Mouse (Mus musculus): Measurements from ENCODE around the gene Fam187b. TPM values are rescaled to one million over a fixed set of nuclear protein-coding genes. Genes with fewer than 3 reads are reported as not detected.
A peak's percentile ranks its signal among the peaks of the same experiment; 100 is the strongest.

The Fam187b gene
- polyA plus RNA-seq, 1 experiment from 2014 or later: 5.0 TPM

DNA sequence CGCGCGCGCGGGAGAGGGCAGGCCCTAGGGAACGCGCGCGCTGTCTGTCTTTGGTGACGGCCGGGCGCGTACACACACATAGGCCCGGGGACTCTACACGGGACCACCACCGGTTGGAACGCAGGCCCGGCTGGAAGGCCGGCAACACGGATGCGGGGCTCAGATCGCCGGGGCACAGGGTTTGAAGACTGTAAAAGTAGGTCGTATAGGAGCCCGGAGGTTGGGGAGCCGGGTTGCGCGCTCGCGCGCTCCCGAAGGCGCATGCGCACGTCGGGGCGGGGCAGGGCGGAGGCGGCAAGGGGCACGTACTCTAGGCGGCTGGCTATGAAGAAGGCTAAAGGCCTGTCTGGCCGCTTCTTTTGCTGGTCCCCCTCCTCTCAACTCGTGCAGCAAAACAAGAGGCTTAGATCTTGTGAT is 16.2 kb upstream of the Fam187b start:
- peak overlapping the region; percentile 99 for H3K4me3 ChIP-seq (ENCODE audit: low read depth, low read length)
- under 1% methylated on average over 43 of the region's 43 CpGs for WGBS (ENCODE audit: insufficient replicate concordance)
- TF ChIP-seq CTCF (IDR thresholded peaks at IDR 0.05; ENCODE audit: low read depth): no peak
- TF ChIP-seq EP300 (IDR thresholded peaks at IDR 0.05; ENCODE audit: low read depth): no peak
- H3K4me1 ChIP-seq (ENCODE audit: insufficient read depth): peaks cover 34% of the 10 kb centered on the region
- ATAC-seq (peak; percentile 69), DNase-seq (peak; percentile 93)
- H3K36me3 ChIP-seq (replicated peaks; ENCODE audit: insufficient read depth, low read length): peaks cover 31% of the 10 kb centered on the region
- H3K9me3 ChIP-seq (ENCODE audit: low read length): no peaks in the 10 kb centered on the region
- H3K27me3 ChIP-seq (ENCODE audit: insufficient read depth, low read length): no peaks in the 10 kb centered on the region
- H3K4me2 ChIP-seq (ENCODE audit: low read depth, low read length): peak overlapping the region; percentile 91
- H3K9ac ChIP-seq (replicated peaks): peak overlapping the region; percentile 99
- H3K27ac ChIP-seq (ENCODE audit: low read depth): peak overlapping the region; percentile 99

DNA sequence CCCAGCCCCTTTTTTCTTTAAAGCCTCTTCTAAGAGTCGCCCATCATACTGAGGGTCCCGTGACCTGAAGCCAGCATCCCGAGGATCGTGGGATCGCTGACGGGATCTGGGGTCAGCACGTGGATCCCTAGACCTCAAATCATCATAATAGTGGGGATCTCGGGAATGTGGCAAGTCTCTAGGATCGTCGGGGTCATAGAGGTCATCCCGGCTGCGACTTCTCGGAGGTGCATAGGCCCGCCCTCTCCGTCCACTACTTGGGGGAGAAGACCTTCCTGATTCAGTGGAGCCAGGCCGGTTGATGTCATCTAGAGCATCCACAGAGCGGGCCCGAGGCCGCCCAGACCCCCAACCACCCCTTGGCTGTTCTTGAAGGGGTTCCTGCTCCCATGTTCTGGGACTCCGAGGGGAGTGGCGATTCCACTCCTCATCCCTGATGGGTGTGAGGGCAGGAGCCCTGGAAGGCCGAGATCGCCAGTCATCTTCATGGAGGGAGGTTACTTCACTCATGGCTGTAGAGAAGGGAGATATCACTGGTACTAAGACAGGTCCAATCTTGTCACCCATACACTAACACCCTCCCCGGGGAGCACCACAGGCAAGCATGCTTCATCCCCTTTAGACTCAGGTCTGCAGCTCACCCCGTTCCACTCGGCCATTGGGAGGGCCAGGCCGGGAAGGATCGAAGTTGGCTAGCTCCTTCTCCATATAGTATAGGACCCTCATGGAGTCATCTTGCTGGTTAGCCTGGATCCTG is 15.3 kb upstream of the Fam187b start:
- Histone ChIP-seq H3K4me2 (ENCODE audit: low read depth, low read length) (peak overlapping the region; percentile 91), H3K4me3 (ENCODE audit: low read depth, low read length) (peak overlapping the region; percentile 99), H3K9ac (replicated peaks) (peak overlapping the region; percentile 99), H3K4me1 (ENCODE audit: insufficient read depth) (peaks cover 29% of the 10 kb centered on the region), H3K27ac (ENCODE audit: low read depth) (peak overlapping the region; percentile 99), H3K36me3 (replicated peaks; ENCODE audit: insufficient read depth, low read length) (peaks cover 22% of the 10 kb centered on the region), H3K9me3 (ENCODE audit: low read length) (no peaks in the 10 kb centered on the region), H3K27me3 (ENCODE audit: insufficient read depth, low read length) (no peaks in the 10 kb centered on the region)
- TF ChIP-seq CTCF (IDR thresholded peaks at IDR 0.05; ENCODE audit: low read depth) (no peak), EP300 (IDR thresholded peaks at IDR 0.05; ENCODE audit: low read depth) (no peak)
- no peak for ATAC-seq
- DNase-seq: no peak
- 82% methylated on average over 28 of the region's 28 CpGs for WGBS (ENCODE audit: insufficient replicate concordance)

DNA sequence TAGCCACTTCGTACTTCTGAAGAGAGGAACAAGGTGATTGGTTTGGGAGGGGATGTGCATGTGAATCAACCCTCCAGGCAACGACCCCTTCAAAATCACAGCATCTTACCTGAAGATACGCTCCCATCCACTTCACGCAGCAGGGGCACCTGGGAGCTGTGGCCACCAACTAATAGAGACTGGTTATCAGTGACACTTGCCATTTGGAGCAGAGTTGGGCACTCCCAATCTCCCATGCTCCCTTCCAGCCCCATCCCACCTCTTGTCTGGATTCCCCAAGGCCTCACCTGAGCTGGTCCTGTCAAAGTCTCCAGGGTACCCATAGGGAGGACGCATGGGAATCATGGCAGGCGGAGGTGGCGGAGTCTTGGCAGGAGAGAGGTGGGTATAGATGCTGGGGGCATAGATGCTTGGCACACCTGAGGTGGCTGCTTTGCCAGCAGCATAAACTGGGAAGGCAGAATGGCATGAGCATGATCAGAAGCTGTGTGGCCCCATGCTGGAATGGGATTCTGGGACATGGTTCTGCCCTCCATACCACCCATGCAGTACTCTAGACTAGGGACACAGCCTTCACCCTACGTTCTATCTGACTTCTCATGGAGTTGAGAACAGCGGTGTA is 14.6 kb upstream of the Fam187b start:
- Histone ChIP-seq H3K9ac (replicated peaks) (no peak overlapping the region), H3K27me3 (ENCODE audit: insufficient read depth, low read length) (no peaks in the 10 kb centered on the region), H3K36me3 (replicated peaks; ENCODE audit: insufficient read depth, low read length) (peaks cover 15% of the 10 kb centered on the region), H3K4me1 (ENCODE audit: insufficient read depth) (peaks cover 23% of the 10 kb centered on the region), H3K27ac (ENCODE audit: low read depth) (no peak overlapping the region), H3K4me3 (ENCODE audit: low read depth, low read length) (no peak overlapping the region), H3K9me3 (ENCODE audit: low read length) (no peaks in the 10 kb centered on the region), H3K4me2 (ENCODE audit: low read depth, low read length) (no peak overlapping the region)
- DNase-seq: no peak
- ATAC-seq: no peak
- TF ChIP-seq CTCF (IDR thresholded peaks at IDR 0.05; ENCODE audit: low read depth) (no peak), EP300 (IDR thresholded peaks at IDR 0.05; ENCODE audit: low read depth) (no peak)
- 89% methylated on average over 9 of the region's 9 CpGs for WGBS (ENCODE audit: insufficient replicate concordance)

DNA sequence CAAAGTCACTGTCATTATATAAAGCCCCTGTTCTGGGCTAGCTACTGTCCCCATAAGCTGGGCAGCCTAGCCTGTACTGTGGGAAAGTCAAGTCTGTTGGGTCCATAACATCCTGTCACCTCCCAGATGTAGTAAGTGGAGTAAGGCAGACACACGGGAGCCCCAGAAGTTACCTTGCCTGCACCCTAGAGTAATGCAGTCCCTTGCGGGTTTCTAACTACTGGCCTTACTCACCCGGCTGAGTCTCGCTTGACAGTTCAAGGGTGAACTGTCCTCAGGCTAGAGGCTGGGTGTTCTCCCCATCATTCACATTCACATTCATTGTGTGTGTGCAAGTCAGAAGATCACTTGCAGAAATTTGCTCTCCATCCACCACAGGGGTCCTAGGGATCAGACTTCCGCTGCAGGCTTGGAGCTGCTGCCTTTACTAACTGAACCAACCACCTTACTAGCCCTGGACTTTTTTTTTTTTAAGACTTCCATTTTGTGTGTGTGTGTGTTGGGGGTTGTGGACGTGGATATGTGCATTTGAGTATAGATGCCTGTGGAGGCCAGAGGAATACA is 13.7 kb upstream of the Fam187b start:
- peaks cover 7% of the 10 kb centered on the region for H3K36me3 ChIP-seq (replicated peaks; ENCODE audit: insufficient read depth, low read length)
- H3K27me3 ChIP-seq (ENCODE audit: insufficient read depth, low read length): no peaks in the 10 kb centered on the region
- no peak overlapping the region for H3K4me2 ChIP-seq (ENCODE audit: low read depth, low read length)
- H3K9me3 ChIP-seq (ENCODE audit: low read length): no peaks in the 10 kb centered on the region
- no peak overlapping the region for H3K4me3 ChIP-seq (ENCODE audit: low read depth, low read length)
- WGBS (ENCODE audit: insufficient replicate concordance): 81% methylated on average over 6 of the region's 6 CpGs
- H3K27ac ChIP-seq (ENCODE audit: low read depth): no peak overlapping the region
- peaks cover 16% of the 10 kb centered on the region for H3K4me1 ChIP-seq (ENCODE audit: insufficient read depth)
- ATAC-seq (no peak), DNase-seq (no peak)
- no peak overlapping the region for H3K9ac ChIP-seq (replicated peaks)
- TF ChIP-seq EP300 (IDR thresholded peaks at IDR 0.05; ENCODE audit: low read depth): no peak
- TF ChIP-seq CTCF (IDR thresholded peaks at IDR 0.05; ENCODE audit: low read depth): no peak

DNA sequence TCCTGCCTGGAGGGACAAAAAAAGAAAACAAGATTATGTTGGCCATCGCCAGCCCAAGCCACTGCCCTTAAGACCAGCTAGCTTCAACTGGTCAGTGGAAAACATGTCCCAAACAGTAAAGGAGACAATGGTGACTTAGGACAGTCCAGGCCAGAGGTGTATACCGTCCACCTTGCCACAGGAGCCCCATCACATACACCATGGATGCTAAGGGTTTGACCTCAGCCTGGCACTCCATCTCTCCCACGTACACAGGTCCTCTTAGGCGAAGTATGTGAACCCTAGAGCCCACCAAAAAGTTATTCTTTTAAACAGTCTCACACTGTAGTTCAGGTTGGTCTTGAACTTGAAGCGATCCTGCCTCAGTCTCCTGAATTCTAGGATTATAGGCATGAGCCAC is 10.7 kb upstream of the Fam187b start:
- H3K9me3 ChIP-seq (ENCODE audit: low read length): no peaks in the 10 kb centered on the region
- H3K36me3 ChIP-seq (replicated peaks; ENCODE audit: insufficient read depth, low read length): peaks cover 4% of the 10 kb centered on the region
- H3K9ac ChIP-seq (replicated peaks): no peak overlapping the region
- no peak overlapping the region for H3K4me2 ChIP-seq (ENCODE audit: low read depth, low read length)
- H3K4me1 ChIP-seq (ENCODE audit: insufficient read depth): peaks cover 7% of the 10 kb centered on the region
- no peak overlapping the region for H3K4me3 ChIP-seq (ENCODE audit: low read depth, low read length)
- H3K27me3 ChIP-seq (ENCODE audit: insufficient read depth, low read length): no peaks in the 10 kb centered on the region
- no peak for DNase-seq
- H3K27ac ChIP-seq (ENCODE audit: low read depth): no peak overlapping the region
- ATAC-seq: no peak
- TF ChIP-seq EP300 (IDR thresholded peaks at IDR 0.05; ENCODE audit: low read depth): no peak
- TF ChIP-seq CTCF (IDR thresholded peaks at IDR 0.05; ENCODE audit: low read depth): no peak
- WGBS (ENCODE audit: insufficient replicate concordance): 78% methylated on average over 5 of the region's 5 CpGs

DNA sequence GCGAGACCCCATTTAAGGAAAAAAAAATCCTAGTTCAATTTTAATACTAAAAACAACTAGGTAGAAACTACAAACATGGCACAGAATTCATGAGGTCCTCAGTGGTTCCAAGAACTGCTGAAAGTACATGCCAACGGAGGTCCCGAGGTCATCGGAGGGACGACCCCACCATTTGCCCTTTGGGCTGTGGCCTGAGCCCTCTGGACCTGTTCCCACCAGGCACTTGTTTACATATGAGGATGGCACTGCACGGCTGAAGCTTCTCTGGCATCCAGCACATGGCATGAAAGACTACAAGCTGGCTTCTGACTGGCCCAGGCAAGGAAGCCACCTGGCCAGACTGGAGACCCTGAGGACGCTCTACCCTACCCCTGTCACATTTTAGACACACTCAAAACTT is 9.2 kb upstream of the Fam187b start:
- H3K4me1 ChIP-seq (ENCODE audit: insufficient read depth): no peaks in the 10 kb centered on the region
- no peak overlapping the region for H3K27ac ChIP-seq (ENCODE audit: low read depth)
- no peak overlapping the region for H3K4me2 ChIP-seq (ENCODE audit: low read depth, low read length)
- no peak for ATAC-seq
- H3K27me3 ChIP-seq (ENCODE audit: insufficient read depth, low read length): no peaks in the 10 kb centered on the region
- H3K9ac ChIP-seq (replicated peaks): no peak overlapping the region
- H3K9me3 ChIP-seq (ENCODE audit: low read length): no peaks in the 10 kb centered on the region
- no peak for DNase-seq
- TF ChIP-seq CTCF (IDR thresholded peaks at IDR 0.05; ENCODE audit: low read depth) (no peak), EP300 (IDR thresholded peaks at IDR 0.05; ENCODE audit: low read depth) (no peak)
- H3K4me3 ChIP-seq (ENCODE audit: low read depth, low read length): no peak overlapping the region
- WGBS (ENCODE audit: insufficient replicate concordance): 77% methylated on average over 7 of the region's 7 CpGs
- no peaks in the 10 kb centered on the region; the same call in 1 of the 2 replicates for H3K36me3 ChIP-seq (replicated peaks; ENCODE audit: insufficient read depth, low read length)
